Mouse (Mus musculus) right cerebral cortex, adult 18-20 months (tissue): ENCODE data around the gene 1700013G24Rik.
"Not testable (repeated sequence)": the region's sequence is repeated elsewhere in the genome, so short reads cannot be mapped to it uniquely, and the experiment has no call there.

Experiments
- DNase-seq: peaks from one replicate; pipeline ENCODE4 v3.0.0; 2022; ENCODE audit warnings: mixed read lengths

1700013G24Rik gene

DNA sequence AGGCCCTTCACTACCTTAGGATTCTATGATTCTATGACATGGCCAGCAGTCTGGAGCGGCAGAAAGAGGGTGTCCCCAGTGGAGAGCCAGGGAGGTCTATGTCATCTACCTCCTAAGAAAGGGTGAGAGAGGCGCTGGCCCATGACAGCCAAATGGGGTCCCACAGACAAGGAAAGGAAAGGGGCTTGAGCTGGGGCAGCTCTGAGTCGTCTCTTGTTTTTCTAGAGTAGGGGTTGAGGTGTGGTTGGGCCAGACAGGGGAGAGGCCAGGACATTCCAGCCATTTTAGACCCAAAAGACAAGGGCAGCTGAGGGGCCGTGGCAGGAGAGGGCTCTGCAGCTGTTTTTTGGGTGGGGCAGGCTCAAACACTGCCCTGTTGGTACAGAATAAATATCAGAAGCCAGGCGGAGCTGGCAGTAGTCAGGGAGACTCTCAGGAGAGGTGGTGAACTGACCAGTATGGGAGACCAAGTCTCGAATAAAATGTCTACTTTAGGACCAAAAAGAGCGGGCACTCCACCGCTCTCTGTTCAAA lies at the start of gene 1700013G24Rik:
TSS of gene 1700013G24Rik (plus strand) at position 51 of the 534 bp plus-strand sequence.
- no peak for DNase-seq

DNA sequence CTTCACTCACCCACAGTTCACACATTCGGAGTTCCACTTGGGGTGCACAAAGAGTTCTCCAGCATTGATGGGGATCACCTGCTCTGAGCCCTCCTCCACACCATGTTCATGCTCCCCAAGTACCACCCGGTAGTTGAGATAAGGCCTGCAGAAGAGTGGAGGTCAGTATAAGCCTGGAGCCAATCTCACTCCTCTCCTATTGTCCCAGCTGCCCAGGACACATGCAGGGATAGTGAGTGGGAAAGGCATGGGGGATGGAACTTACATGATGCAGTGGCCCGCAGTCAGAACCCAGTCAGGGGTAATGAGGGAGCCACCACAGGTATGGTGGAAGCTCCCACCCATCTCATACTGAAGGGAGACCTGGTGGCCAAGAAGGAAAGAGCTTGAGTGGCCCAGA lies 47.5 kb upstream of the 1700013G24Rik start:
- DNase-seq, result no peak

DNA sequence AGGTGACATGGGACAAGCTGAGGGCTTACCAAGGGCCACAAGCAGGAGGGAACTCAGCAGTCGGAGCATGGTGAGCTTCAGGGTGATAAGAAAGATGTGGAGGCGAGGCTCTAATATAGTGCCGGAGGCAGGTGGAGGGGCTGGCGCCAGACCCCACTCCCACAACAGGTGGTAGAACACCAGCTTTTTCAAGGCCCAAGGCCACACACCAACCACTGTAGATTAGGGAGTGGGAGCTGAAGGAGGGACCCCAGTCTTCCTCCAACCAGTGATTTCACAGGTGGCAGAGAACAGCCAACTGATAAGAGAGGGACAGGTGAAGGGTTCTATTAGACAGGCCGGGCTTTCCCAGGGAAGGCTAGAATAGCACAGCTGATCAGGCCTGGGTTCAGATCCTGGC lies 43.4 kb upstream of the 1700013G24Rik start, which contains the start of gene Cela3a:
TSS of gene Cela3a (minus strand) at position 101 of the 400 bp plus-strand sequence.
- no peak for DNase-seq

DNA sequence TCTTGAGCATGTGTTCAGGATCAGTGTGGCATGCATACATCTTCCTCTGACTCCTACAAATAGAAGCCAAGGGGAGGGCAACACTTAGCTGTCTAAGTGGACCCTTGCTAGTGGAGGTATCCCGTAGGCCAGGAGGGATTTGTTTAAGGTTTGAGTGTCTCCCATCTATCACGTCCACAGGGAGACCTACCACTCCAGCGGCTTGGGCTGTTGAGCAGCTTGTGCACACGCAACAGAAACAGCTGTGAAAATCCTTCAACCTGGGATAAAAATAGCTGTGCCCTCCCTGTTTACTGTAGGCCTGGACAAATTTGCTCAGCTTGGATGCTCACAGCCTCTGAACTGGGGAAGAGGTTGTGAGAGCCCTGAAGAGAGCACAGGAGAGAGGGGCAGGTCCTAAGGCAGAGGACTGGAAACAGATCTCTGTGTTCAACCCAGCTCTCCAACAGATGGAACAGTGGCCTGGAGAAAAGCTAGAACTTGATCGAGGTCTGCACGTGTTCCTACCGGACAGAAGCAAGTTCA lies 40.8 kb upstream of the 1700013G24Rik start:
- DNase-seq, result not testable (repeated sequence)

DNA sequence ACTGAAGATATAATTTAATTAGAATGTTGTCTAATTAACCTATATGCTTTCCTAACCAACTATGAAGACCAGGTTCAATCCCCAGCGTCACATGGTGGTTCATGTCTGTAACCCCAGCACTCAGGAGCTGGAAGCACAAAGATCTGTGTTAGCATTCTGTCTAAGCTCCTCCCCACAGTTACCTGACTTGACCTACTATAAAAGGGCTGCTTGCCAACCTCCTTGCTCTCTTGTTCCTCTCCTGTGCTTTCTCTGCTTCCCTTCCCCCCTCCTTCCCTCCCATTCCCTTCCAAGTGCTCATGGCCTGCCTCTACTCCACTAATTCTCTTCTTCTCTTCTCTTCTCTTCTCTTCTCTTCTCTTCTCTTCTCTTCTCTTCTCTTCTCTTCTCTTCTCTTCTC lies 38.1 kb upstream of the 1700013G24Rik start:
- DNase-seq, result no peak

DNA sequence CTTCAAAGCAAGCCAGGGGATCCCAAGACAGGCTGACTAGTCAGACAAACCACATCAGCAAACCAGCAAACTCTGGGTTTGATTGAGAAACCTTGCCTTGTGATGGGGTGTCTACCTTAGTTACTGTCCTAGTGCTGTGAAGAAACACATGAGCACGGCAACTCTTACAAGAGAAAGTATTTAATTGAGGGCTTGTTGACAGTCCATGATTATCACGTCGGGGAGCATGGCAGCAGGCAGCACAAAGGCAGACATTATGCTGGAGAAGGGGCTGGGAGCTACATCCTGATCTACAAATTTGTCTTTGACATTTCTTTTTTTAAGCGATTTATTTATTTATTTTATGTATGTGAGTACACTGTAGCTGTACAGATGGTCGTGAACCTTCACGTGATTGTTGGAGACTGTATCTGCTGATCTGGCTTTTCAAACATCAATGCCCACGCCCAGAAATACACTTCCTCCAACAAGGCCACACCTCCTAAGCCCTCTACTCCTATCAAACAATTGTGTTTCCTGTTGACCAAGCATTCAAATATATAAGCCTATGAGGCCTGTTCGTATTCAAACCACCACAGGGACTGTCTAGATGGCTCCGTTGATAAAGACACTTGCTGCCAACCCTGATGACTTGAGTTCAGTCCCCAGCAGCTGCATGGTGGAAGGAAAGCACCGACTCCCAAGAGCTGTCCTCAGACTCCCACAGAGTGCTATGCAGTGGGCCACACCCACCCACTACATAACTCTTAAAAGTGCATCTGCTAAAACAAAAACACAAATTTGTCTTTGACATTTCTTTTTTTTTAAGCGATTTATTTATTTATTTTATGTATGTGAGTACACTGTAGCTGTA lies 35.1 kb upstream of the 1700013G24Rik start:
- DNase-seq, result no peak

DNA sequence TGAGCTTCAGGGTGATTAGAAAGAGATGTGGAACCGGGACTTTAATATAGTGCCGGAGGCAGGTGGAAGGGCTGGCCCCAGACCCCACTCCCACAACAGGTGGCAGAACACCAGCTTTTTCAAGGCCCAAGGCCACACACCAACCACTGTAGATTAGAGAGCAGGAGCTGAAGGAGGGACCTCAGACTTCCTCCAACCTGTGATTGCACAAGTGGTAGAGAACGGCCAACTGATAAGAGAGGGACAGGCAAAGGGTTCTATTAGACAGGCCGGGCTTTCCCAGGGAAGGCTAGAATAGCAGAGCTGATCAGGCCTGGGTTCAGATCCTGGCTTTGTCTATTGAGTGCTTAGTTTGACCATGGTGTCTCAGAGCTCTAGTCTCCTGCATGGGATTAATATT lies 22.6 kb upstream of the 1700013G24Rik start, which contains the start of gene Cela3b:
TSS of gene Cela3b (minus strand) at position 39 of the 400 bp plus-strand sequence.
- DNase-seq, result no peak

DNA sequence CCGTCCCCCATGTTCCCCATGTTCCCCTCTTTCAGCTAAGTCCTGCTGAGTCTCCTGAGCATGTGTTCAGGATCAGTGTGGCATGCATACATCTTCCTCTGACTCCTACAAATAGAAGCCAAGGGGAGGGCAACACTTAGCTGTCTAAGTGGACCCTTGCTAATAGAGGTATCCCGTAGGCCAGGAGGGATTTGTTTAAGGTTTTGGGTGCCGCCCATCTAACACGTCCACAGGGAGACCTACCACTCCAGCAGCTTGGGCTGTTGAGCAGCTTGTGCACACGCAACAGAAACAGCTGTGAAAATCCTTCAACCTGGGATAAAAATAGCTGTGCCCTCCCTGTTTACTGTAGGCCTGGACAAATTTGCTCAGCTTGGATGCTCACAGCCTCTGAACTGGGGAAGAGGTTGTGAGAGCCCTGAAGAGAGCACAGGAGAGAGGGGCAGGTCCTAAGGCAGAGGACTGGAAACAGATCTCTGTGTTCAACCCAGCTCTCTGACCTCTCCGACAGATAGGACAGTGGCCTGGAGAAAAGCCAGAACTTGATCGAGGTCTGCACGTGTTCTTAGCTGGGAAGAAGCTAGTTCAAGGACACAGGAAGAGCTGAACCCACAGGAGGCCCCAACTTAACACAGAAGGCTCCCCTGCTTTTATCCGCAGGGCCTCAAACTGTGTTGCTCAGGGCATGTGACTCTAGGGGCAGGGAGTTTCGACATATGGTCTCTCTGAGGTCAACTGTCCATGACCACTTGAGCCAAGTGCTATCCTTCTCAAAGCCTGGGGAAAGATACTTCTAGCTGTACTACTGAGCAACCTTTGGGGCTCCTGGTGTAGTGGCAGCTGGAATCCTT lies 20.2 kb upstream of the 1700013G24Rik start:
- DNase-seq, result not testable (repeated sequence)

DNA sequence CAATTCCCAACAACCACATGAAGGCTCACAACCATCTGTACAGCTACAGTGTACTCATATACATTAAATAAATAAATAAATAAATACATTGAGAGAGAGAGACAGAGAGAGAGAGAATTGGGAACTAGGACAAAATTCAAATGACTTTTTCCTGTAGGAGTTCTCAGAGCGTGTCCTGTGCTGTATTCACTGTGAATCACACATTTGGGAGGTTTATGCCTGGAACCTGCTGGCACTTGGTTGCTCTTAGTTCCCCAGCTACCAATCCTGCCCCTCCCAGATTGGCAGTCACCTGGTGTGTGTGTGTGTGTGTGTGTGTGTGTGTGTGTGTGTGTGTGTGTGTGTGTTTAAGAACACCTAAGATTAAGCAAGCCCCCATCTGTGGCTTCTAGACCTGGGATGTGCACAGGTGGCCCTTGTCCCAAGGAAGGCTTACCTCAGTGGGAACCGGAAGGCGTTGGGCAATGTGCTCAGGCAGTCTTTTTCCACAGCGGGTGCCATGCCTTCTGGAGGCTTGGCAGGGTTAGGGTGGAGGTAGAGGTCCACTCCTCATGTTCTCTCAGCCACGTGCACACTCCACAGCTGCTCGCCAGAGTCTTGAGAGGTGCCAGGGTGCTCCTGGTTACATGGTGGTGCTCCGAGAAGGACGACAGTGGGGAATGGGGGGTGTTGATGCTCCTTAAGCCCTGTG lies 16.0 kb upstream of the 1700013G24Rik start:
- DNase-seq, result no peak

DNA sequence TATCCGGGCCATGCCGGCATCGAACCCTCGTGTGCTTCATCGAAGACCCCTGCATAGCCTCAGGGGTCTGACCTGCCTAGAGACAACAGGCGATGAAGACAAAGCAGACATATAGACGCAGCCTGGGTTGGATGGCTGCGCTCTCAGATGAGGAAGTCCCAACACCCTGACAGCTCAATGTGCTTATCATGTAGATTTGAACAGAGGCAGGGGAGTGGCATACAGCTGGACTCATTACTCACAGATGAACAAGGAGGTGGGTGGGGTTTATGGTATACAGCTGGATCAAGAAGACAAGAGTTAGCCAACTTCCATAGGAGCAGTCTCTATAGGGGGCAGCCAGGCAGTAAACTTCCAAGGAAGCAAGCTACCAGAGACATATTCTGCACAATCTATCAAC lies 14.2 kb upstream of the 1700013G24Rik start:
- DNase-seq, result no peak

DNA sequence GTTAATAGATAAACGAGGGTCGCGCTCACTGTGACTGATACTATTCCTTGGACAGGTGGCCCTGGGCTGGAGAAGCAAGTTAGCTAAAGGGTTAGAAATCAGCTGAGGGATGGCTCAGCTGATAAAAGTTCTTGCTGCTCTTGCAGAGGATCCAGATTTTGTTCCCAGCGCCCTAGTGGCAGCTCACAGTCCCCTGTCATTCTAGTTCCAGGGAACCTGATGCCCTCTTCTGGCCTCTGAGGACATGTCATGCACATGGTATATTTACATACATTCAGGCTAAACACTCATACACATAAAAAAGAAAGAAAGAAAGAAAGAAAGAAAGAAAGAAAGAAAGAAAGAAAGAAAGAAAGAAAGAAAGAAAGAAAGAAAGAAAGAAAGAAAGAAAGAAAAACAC lies 11.8 kb upstream of the 1700013G24Rik start:
- DNase-seq, result no peak

DNA sequence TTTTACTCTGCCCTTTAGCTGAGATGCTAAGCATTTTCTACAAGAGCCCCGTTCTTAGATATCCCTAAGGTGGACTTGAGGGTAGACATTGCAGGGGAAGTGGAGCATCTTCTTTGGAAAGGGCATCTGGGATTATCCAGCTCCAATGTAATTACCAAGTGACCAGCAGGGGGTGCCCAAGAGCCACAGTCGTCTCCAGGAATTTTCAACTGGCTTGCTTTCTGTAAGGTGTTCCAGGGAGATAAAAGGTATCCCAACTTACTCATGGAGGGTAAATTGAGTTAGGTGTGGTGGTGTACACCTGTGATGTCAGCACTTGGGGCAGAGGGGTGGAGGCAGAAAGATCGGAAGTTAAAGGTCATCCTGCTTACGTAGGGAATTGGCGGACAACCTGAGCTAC lies 9.5 kb upstream of the 1700013G24Rik start:
- DNase-seq, result peak; percentile 53

DNA sequence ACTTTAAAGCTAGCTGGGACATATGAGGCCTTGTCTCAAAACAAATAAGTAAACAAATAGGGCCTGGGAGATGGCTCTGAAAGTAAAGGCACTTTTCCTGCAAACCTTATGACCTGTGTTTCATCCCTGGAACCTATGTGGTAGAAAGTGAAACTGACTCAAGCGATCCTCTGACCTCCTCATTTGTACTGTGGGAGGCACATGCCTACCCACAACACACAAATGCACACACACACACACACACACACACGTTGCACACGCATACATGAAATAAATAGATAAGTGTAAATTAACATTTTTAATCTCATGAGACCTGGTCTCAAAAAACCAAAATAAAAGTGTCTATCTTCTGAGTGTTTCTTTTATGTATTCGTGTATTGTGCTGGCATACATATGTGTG lies 7.2 kb upstream of the 1700013G24Rik start:
- DNase-seq, result no peak

DNA sequence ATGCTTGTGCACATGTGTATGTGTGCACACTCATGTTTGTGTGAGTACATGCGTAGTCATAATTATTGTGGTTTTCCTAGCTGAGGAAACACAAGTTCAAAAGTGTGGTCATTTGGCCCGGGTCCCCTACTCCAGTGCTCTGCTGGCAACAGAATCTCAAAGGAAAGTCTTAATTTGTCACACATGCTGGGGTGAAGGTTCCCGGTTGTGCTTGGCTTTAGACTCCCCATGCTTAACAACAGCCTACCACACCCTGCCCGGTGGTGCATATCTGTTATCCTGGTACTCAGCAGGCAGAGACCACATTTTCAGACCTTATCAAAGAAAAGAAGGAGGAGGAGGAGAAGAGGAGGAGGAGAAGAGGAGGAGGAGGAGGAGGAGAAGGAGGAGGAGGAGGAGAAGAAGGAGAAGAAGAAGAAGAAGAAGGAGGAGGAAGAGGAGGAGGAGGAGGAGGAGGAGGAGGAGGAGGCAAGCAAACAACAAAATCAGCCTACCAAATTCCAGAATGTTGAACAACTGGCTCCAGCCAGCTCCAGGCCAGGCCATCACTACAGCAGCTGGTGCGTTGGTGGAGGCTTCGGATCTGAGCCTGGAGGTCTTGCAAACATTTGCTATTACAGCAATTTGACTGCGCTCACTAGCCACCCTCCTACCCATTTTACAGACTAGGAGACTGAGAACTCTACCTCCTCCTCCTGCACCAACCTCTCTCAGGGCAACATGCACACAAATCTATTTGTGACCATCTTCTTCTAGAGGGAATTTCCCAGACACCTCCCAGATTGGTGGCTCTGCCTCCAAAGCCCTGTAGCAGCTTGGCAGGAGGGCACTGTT lies 5.5 kb upstream of the 1700013G24Rik start:
- peak; percentile 21 for DNase-seq

DNA sequence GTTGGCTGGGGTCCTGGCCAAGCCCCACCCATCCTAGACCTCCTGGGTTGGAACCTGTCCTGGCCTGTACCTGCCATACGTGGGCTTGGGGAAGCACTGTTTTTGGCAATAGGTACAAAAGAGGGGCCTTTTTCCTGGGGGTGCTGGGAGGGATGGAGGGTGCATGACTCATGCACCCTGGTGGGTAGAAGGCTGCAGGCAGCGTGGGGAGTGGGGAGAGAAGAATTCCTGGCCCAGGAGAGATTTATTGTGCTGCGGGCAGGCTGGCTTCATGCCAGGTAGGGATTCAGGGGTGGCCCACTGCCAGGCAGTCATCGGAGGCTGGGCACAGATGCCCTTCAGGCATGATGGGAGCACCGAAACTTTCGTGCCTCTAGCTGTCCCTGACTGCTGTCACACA lies 4.9 kb upstream of the 1700013G24Rik start:
- DNase-seq, result no peak

DNA sequence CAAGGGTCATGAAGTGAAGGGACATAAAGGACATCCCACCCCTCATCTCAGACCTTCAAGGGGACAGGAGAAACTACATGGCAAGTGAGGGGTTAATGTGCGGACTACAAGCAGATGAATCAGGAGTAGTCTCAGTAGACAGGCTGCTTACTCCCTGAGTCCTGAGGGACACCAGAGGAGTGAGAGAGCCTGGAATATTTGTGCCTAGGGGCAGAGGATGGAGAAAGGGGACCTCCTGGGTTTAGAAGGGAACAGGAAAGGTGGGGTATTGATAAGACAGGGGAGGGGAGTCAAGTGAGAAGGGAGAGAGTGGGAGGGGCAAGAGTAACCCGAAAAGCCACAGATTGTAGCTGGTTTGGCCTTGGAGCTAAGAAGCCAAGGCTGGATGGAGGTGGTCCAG lies 4.4 kb upstream of the 1700013G24Rik start:
- DNase-seq, result no peak

DNA sequence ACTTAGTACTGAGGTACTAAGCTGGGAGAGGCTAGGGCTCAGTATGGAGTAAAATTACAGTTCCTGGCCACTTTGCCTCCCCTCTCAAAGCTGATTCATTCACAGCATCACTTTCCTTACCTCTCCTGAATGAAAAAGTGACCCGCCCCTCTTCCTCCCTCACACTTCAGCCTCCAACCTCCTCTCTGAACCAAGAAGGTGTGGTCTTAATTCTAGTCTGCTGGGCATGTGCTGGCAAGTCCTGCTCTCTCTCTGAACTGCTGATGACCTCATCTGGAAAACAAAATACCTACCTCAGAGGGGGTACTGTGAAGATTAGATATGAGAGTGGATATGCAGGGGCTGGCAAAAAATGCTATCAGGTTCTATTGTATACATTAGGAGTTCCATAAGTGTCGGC lies 4.0 kb upstream of the 1700013G24Rik start:
- no peak for DNase-seq

DNA sequence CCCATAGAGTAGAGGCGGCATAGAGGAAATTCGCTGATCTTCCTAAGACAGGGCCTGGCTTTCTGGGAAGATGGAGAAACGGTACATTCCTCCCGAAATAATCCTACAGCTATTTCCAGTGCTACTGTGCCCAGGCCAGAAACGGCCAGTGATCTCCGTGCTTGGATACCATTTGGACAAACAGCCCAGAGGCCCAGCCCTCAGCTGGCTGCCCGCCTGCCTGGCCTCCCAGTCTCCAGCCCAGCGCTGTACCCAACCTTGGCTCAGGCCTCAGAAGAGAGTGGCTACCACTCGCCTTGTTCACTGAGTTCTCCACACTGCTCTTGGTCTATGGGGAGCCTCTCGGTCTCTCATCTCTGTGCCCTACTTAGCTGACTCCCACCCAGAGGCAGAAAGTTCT lies 3.4 kb upstream of the 1700013G24Rik start:
- no peak for DNase-seq

DNA sequence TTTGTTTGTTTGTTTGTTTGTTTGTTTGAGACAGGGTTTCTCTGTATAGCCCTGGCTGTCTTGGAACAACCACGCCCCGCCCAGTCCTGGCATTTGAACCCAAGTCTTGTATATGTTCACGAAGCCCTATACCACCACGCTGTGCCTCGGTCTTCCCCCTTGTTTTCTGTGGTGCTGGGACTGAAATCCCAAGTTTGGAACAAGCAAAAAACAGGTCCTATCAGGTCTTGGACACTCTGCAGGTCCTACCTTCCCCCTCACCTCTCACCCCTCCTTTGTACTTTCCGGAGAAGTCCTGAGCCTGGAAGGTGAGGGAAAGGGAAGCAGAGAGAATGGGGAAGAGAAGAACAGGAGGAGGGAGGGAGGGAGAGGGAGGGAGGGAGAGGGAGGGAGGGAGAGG lies 894 bp upstream of the 1700013G24Rik start:
- DNase-seq, result no peak

DNA sequence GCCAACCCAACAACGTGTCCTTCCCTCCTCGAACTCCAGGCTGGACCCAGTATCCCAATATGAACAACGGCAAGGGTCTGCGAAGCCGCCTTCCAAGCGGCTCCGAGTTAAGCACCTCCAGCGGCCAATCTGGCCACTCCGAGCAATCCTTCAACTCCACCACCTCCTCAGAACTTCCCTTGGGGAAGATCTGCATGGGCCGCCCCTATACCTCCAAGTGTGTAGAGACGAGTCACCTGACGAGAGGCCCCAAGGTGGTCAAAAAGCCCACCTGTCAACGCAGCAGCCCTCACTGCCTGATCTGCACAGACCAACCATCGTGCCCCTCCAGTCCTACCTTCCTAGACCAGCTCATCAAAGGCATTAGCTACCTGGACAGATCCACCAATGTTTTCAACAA lies 1.5 kb downstream of the 1700013G24Rik start:
- DNase-seq, result no peak

DNA sequence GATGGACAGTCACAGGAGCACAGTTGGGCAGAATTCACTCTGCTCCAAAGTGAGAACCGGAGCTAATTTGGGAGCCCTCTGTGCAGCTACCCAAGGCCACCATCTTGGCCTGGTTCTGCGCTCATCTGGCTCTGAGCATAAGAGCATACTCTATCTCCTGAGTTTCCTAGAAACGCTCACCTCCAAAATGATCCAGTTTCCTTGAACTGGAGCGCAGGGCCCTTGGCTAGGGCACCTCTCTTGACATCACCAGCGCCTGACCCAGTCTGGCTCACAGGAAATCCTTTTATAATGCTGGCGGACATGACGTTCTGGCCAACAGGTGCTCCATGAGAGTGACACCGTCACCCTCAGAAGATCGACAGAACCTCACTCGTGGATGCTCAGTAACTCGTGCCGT lies 3.5 kb downstream of the 1700013G24Rik start:
- DNase-seq, result no peak

DNA sequence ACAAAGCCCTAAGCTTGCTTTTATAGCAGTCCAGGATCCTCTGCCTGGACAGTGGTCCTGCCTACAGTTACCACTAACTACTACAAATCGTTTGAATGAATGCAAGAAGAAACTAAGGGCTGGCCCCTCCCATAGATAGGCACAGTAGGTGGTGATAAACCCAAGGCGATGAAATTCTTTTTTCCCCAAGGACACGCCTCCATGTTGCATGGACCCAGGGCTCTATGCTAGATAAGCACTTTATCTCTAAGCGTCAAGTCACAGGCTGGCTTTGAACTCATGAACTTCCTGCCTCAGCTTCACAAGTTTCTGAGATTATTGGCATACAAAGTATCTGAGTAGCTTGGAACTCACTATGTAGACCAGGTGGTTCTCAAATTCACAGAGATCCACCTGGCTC lies 4.2 kb downstream of the 1700013G24Rik start:
- no peak for DNase-seq
